Mouse (Mus musculus): ENCODE measurements at regions not wholly inside any gene's neighbourhood (a gene's known extent, or its start where the extent isn't known, plus 50 kb on each side); places are given as distances from the start of the nearest gene placed in this dataset.

DNA sequence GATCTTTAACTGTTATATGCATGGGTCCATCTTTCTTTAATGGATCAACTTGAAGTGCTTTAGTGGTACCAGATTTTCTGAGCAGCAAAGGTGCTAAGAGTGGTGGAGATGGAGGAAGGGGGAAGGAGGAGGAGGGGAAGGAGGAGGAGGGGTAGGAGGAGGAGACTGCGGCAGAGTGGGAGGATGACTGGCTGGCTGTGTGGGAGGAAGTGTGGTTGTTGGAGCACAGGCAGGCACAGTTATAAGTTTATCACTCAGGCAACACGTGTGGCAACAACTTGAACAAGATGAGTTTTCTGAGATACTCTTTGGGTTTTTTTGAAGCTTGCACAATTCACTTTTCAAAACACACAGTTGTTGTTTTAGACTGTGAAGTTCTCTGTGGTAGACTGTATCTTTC, 108.2 kb downstream of the Ccdc71l start:
- TF ChIP-seq CTCF (IDR thresholded peaks at IDR 0.05; ENCODE audit: insufficient read depth, low read length): no peak
- no peak for TF ChIP-seq POLR2A (IDR thresholded peaks at IDR 0.05; ENCODE audit: borderline replicate concordance, extremely low read depth, low read depth, low read length)

Measured in lung, adult 2 months (tissue).